Mouse (Mus musculus): ENCODE measurements around the gene Kank4. TPM values are rescaled to one million over a fixed set of nuclear protein-coding genes. Genes with fewer than 3 reads are reported as not detected.
A peak's percentile ranks its signal among the peaks of the same experiment; 100 is the strongest.
"Not testable (repeated sequence)": the region's sequence is repeated elsewhere in the genome, so short reads cannot be mapped to it uniquely, and the experiment has no call there.

Gene Kank4
- polyA plus RNA-seq, 1 experiment from 2014 or later = 2.7 TPM

DNA sequence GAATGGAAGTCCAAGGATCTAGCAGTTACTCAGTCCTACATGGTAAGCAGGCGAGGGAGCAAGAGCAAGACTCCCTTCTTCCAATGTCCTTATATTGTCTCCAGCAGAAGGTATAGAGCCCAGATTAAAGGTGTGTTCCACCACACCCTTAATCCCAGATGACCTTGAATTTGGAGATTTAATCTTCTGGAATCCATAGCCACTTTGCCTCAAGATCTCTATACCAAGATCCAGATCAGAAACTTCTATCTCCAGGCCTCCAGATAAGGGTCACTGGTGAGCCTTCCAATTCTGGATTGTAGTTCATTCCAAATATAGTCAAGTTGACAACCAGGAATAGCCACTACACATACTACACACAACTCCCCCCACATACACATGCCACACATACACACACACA is 6.4 kb upstream of the Kank4 start, which contains the start of gene I0C0044D17Rik:
Gene I0C0044D17Rik, minus strand, starts transcription at position 101 of the 400 bp plus-strand sequence.
- not testable (repeated sequence) for H3K9ac ChIP-seq; H3K9me3 ChIP-seq; ATAC-seq (ENCODE audit: insufficient number of reproducible peaks, insufficient read depth, low FRiP score, low TSS enrichment); H3K4me3 ChIP-seq; H3K4me2 ChIP-seq (replicated peaks); H3K27me3 ChIP-seq; H3K36me3 ChIP-seq
- H3K27ac ChIP-seq = peak within 1 kb of the TSS; percentile 36; the same call in 1 of the 2 replicates
- H3K4me1 ChIP-seq = peaks cover 12% of the 10 kb centered on the region
- 91% methylated on average over 1 of the region's 1 CpGs for WGBS

- Histone ChIP-seq H3K4me2 (replicated peaks) (no peak overlapping the region), H3K4me1 (peaks cover 12% of the 10 kb centered on the region), H3K36me3 (no peaks in the 10 kb centered on the region), H3K9me3 (no peaks in the 10 kb centered on the region), H3K27ac (no peak overlapping the region), H3K9ac (no peak overlapping the region), H3K27me3 (no peaks in the 10 kb centered on the region), H3K4me3 (no peak overlapping the region)
- WGBS = 55% methylated on average over 3 of the region's 3 CpGs
- no peak for ATAC-seq (ENCODE audit: insufficient number of reproducible peaks, insufficient read depth, low FRiP score, low TSS enrichment)
Observed at GRCm38 (mm10) chr4:98823047-98823446, 5.7 kb upstream of the Kank4 start.

DNA sequence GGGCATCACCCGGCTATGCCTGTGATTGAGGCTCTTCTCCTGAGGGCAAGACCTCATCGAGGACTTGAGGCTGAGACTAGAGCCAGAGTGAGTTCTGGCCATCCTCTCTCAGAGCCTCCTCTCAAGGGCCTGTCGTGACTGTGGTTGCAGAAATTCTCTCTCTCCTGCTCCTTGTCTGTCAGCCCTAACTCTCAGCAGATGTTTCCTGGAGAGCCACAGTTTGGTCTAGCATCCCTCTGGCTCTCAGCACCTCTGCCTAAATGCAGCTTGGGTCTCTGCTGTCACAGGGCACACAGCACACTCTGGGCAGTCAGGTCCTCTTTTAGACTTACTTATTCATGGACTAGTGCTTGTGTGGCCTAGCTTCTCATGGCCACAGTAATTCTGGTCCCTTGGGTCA is 5.1 kb upstream of the Kank4 start:
- ATAC-seq (ENCODE audit: insufficient number of reproducible peaks, insufficient read depth, low FRiP score, low TSS enrichment) = no peak
- H3K9me3 ChIP-seq = no peaks in the 10 kb centered on the region
- H3K27ac ChIP-seq = peak overlapping the region; percentile 36; the same call in 1 of the 2 replicates
- 36% methylated on average over 3 of the region's 3 CpGs for WGBS
- no peaks in the 10 kb centered on the region for H3K36me3 ChIP-seq
- H3K4me1 ChIP-seq = peaks cover 12% of the 10 kb centered on the region
- no peak overlapping the region for H3K4me3 ChIP-seq
- H3K9ac ChIP-seq = no peak overlapping the region
- H3K27me3 ChIP-seq = no peaks in the 10 kb centered on the region
- no peak overlapping the region for H3K4me2 ChIP-seq (replicated peaks)

- ATAC-seq (ENCODE audit: insufficient number of reproducible peaks, insufficient read depth, low FRiP score, low TSS enrichment) = no peak
- Histone ChIP-seq H3K4me3 (no peak overlapping the region), H3K9me3 (no peaks in the 10 kb centered on the region), H3K9ac (no peak overlapping the region), H3K27ac (no peak overlapping the region), H3K36me3 (no peaks in the 10 kb centered on the region), H3K27me3 (no peaks in the 10 kb centered on the region), H3K4me1 (peaks cover 23% of the 10 kb centered on the region), H3K4me2 (replicated peaks) (no peak overlapping the region)
- WGBS = 85% methylated on average over 10 of the region's 10 CpGs
Observed at GRCm38 (mm10) chr4:98819216-98819755, 1.9 kb upstream of the Kank4 start.

GRCm38 (mm10) chr4:98816807-98817183 is 542 bp downstream of the Kank4 start:
- H3K4me2 ChIP-seq (replicated peaks) = peak overlapping the region; percentile 83
- H3K27me3 ChIP-seq = no peaks in the 10 kb centered on the region
- no peaks in the 10 kb centered on the region for H3K9me3 ChIP-seq
- 1% methylated on average over 14 of the region's 14 CpGs for WGBS
- peak overlapping the region; percentile 85 for H3K9ac ChIP-seq
- peak overlapping the region; percentile 79 for H3K4me3 ChIP-seq
- H3K4me1 ChIP-seq = peaks cover 20% of the 10 kb centered on the region
- no peaks in the 10 kb centered on the region for H3K36me3 ChIP-seq
- H3K27ac ChIP-seq = peak overlapping the region; percentile 70
- peak; percentile 22; the same call in 1 of the 2 replicates for ATAC-seq (ENCODE audit: insufficient number of reproducible peaks, insufficient read depth, low FRiP score, low TSS enrichment)

DNA sequence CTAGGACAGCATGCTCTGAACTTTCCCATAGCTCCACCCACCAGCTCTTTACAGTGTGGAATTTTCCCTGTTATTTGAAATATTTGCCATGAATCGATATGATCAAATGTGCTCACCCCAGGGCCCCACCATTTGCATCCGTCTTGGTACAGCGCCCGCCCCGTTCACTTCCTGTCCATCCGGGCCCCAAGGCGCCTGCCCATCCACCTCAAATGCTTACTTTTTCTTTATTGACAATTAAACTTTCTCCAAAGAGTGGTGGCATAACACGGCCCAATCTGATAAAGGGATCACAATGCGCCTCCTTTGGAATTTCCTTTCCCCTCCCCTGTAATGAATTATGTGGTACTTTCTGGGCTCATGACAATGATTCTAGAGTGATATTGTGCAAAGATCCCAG is 11.0 kb downstream of the Kank4 start:
- H3K27me3 ChIP-seq = no peaks in the 10 kb centered on the region
- 73% methylated on average over 9 of the region's 9 CpGs for WGBS
- H3K4me2 ChIP-seq (replicated peaks) = no peak overlapping the region
- no peak overlapping the region for H3K4me3 ChIP-seq
- H3K36me3 ChIP-seq = no peaks in the 10 kb centered on the region
- no peak for ATAC-seq (ENCODE audit: insufficient number of reproducible peaks, insufficient read depth, low FRiP score, low TSS enrichment)
- H3K27ac ChIP-seq = peak overlapping the region; percentile 67
- no peak overlapping the region for H3K9ac ChIP-seq
- no peaks in the 10 kb centered on the region for H3K9me3 ChIP-seq
- peaks cover 49% of the 10 kb centered on the region for H3K4me1 ChIP-seq

GRCm38 (mm10) chr4:98805291-98806048 is 11.9 kb downstream of the Kank4 start:
- H3K4me3 ChIP-seq = no peak overlapping the region
- H3K9ac ChIP-seq = no peak overlapping the region
- 15% methylated on average over 12 of the region's 12 CpGs for WGBS
- no peaks in the 10 kb centered on the region for H3K36me3 ChIP-seq
- peaks cover 52% of the 10 kb centered on the region for H3K4me1 ChIP-seq
- H3K27ac ChIP-seq = peak overlapping the region; percentile 90
- no peaks in the 10 kb centered on the region for H3K9me3 ChIP-seq
- 0 out of 2 replicates have a peak, but pooled peaks have one; percentile 53 for ATAC-seq (ENCODE audit: insufficient number of reproducible peaks, insufficient read depth, low FRiP score, low TSS enrichment)
- H3K4me2 ChIP-seq (replicated peaks) = peak overlapping the region; percentile 26; the same call in 1 of the 2 replicates
- H3K27me3 ChIP-seq = no peaks in the 10 kb centered on the region

GRCm38 (mm10) chr4:98804476-98805134 is 12.7 kb downstream of the Kank4 start:
- no peak overlapping the region for H3K4me3 ChIP-seq
- peaks cover 54% of the 10 kb centered on the region for H3K4me1 ChIP-seq
- 22% methylated on average over 7 of the region's 7 CpGs for WGBS
- peak overlapping the region; percentile 26; the same call in 1 of the 2 replicates for H3K4me2 ChIP-seq (replicated peaks)
- H3K9ac ChIP-seq = no peak overlapping the region
- H3K36me3 ChIP-seq = no peaks in the 10 kb centered on the region
- H3K27ac ChIP-seq = peak overlapping the region; percentile 90
- ATAC-seq (ENCODE audit: insufficient number of reproducible peaks, insufficient read depth, low FRiP score, low TSS enrichment) = 0 out of 2 replicates have a peak, but pooled peaks have one; percentile 16
- H3K27me3 ChIP-seq = no peaks in the 10 kb centered on the region
- H3K9me3 ChIP-seq = no peaks in the 10 kb centered on the region

DNA sequence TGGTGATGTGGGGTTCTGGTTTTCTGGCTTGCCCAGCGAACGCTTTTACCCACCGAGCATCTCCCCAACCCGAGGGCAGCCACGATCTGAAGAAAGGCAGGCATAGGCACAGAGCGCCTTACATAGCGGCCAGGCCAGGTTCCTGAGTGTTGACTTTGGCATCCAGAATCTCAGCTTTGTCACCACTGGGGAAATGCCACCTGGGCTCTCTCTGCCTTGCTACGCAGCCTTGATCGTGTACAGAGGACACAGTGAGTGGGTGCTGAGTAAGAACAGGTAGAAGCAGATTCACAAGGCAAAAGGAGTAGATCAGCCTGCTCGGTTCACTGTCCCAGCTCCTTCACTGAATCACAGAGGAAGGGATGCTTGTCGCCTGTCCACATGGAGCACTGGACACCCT is 15.6 kb downstream of the Kank4 start:
- WGBS = 86% methylated on average over 11 of the region's 11 CpGs
- ATAC-seq (ENCODE audit: insufficient number of reproducible peaks, insufficient read depth, low FRiP score, low TSS enrichment) = no peak
- Histone ChIP-seq H3K36me3 (no peaks in the 10 kb centered on the region), H3K27me3 (no peaks in the 10 kb centered on the region), H3K4me2 (replicated peaks) (no peak overlapping the region), H3K4me3 (no peak overlapping the region), H3K9me3 (no peaks in the 10 kb centered on the region), H3K27ac (no peak overlapping the region), H3K4me1 (peaks cover 56% of the 10 kb centered on the region), H3K9ac (no peak overlapping the region)

DNA sequence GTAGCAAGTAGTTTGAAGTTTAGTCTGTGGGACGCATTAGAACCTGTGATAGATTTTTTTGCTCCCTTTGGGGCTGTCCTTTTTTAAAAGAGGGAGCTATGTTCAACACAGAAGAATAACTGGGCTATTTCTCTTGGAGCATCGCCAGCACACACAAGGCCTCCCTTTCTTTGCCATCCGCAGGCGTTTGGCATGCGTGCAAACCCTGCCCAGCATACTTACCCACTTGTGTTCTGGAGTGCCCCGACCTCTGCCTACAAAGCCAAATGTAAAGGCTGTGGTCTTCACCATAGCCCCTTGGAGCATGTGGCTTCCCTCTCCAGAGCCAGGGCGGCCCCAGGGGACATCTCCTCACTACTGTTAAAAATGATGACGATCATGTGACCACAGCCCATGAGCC is 16.5 kb downstream of the Kank4 start:
- peak overlapping the region; percentile 67; the same call in 1 of the 2 replicates for H3K27ac ChIP-seq
- no peaks in the 10 kb centered on the region for H3K9me3 ChIP-seq
- 74% methylated on average over 8 of the region's 8 CpGs for WGBS
- ATAC-seq (ENCODE audit: insufficient number of reproducible peaks, insufficient read depth, low FRiP score, low TSS enrichment) = no peak
- H3K4me1 ChIP-seq = peaks cover 55% of the 10 kb centered on the region
- no peaks in the 10 kb centered on the region for H3K27me3 ChIP-seq
- H3K9ac ChIP-seq = no peak overlapping the region
- no peaks in the 10 kb centered on the region for H3K36me3 ChIP-seq
- H3K4me3 ChIP-seq = no peak overlapping the region
- no peak overlapping the region for H3K4me2 ChIP-seq (replicated peaks)

DNA sequence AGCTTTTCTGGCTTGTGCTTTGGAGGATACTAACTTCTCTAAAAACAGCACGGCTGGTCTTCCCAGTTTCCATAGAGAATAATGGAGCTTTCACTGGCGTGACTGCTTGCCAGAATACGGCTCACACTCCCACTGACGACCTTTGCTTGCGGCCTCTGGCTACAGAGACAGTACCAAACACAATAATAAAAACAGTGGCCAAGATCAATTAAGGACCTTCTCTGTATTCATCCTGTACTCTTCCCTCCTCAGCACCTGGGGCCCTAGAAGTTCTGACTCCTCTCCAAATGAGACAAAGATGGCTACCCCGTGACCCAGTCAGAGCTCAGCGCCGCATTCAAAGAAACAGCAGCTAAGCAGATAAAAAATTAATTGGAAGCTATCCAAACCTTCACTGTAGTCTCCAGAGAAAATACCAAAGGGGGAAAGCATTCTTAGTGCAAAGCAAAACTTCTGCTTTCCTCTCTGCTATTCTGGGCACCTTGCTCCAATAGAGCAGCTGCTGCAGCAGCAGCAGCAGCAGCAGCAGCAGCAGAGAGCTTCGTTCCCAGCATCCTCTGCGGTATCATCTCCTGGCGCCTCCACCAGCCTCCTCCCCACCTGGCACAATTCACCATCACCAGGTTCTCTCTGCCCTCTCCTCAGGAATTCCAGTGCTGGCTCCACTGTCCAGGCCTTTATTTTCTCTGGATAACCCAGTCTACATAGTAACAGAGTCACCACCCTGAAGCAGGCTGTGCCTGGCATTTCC is 20.6 kb downstream of the Kank4 start:
- 62% methylated on average over 11 of the region's 11 CpGs for WGBS
- no peaks in the 10 kb centered on the region for H3K36me3 ChIP-seq

More for the DNA sequence above, 20.6 kb downstream of the Kank4 start:
- peak overlapping the region; percentile 63 for H3K27ac ChIP-seq
- peaks cover 34% of the 10 kb centered on the region for H3K4me1 ChIP-seq
- no peak overlapping the region for H3K9ac ChIP-seq
- no peaks in the 10 kb centered on the region for H3K27me3 ChIP-seq
- no peaks in the 10 kb centered on the region for H3K9me3 ChIP-seq
- no peak overlapping the region for H3K4me3 ChIP-seq
- no peak for ATAC-seq (ENCODE audit: insufficient number of reproducible peaks, insufficient read depth, low FRiP score, low TSS enrichment)
- no peak overlapping the region for H3K4me2 ChIP-seq (replicated peaks)

Measured in embryonic facial prominence, embryonic 12.5 days (tissue).